Mouse (Mus musculus): ENCODE results near the gene Srd5a3. TPM values are rescaled to one million over a fixed set of nuclear protein-coding genes. Genes with fewer than 3 reads are reported as not detected.
A peak's percentile ranks its signal among the peaks of the same experiment; 100 is the strongest.

Gene Srd5a3
- polyA plus RNA-seq, 1 experiment, result 17.7 TPM

GRCm38 (mm10) chr5:76164827-76165226 is 24.8 kb downstream of the Srd5a3 start:
- Histone ChIP-seq H3K4me3 (ENCODE audit: low read depth, low read length) (no peak overlapping the region), H3K27ac (ENCODE audit: insufficient read depth, low read length) (no peak overlapping the region), H3K9me3 (replicated peaks; ENCODE audit: control insufficient read depth, insufficient read depth, low read length, poor library complexity, severe bottlenecking) (no peaks in the 10 kb centered on the region), H3K27me3 (ENCODE audit: control insufficient read depth, insufficient read depth, low read length, poor library complexity, severe bottlenecking) (no peaks in the 10 kb centered on the region), H3K4me1 (ENCODE audit: control insufficient read depth, insufficient read depth, low read length) (no peaks in the 10 kb centered on the region), H3K9ac (ENCODE audit: low read depth, poor library complexity, severe bottlenecking) (no peak overlapping the region), H3K36me3 (ENCODE audit: control insufficient read depth, insufficient read depth, low read length, poor library complexity, severe bottlenecking) (no peaks in the 10 kb centered on the region)
- TF ChIP-seq POLR2A (IDR thresholded peaks at IDR 0.05; ENCODE audit: insufficient read depth, low read length), result no peak
- TF ChIP-seq CTCF (IDR thresholded peaks at IDR 0.05; ENCODE audit: low read depth, low read length), result no peak
- no peak for TF ChIP-seq EP300 (IDR thresholded peaks at IDR 0.05; ENCODE audit: insufficient read depth, low read depth, low read length)

- Histone ChIP-seq H3K36me3 (ENCODE audit: control insufficient read depth, insufficient read depth, low read length, poor library complexity, severe bottlenecking) (no peaks in the 10 kb centered on the region), H3K27ac (ENCODE audit: insufficient read depth, low read length) (no peak overlapping the region), H3K4me1 (ENCODE audit: control insufficient read depth, insufficient read depth, low read length) (no peaks in the 10 kb centered on the region), H3K9ac (ENCODE audit: low read depth, poor library complexity, severe bottlenecking) (no peak overlapping the region), H3K9me3 (replicated peaks; ENCODE audit: control insufficient read depth, insufficient read depth, low read length, poor library complexity, severe bottlenecking) (no peaks in the 10 kb centered on the region), H3K27me3 (ENCODE audit: control insufficient read depth, insufficient read depth, low read length, poor library complexity, severe bottlenecking) (no peaks in the 10 kb centered on the region), H3K4me3 (ENCODE audit: low read depth, low read length) (no peak overlapping the region)
- TF ChIP-seq POLR2A (IDR thresholded peaks at IDR 0.05; ENCODE audit: insufficient read depth, low read length), result no peak
- TF ChIP-seq CTCF (IDR thresholded peaks at IDR 0.05; ENCODE audit: low read depth, low read length), result peak; percentile 23
- TF ChIP-seq EP300 (IDR thresholded peaks at IDR 0.05; ENCODE audit: insufficient read depth, low read depth, low read length), result no peak
Measured at GRCm38 (mm10) chr5:76170522-76170921, 30.5 kb downstream of the Srd5a3 start.

GRCm38 (mm10) chr5:76171039-76171438 is 31.0 kb downstream of the Srd5a3 start:
- H3K36me3 ChIP-seq (ENCODE audit: control insufficient read depth, insufficient read depth, low read length, poor library complexity, severe bottlenecking), result no peaks in the 10 kb centered on the region
- no peaks in the 10 kb centered on the region for H3K4me1 ChIP-seq (ENCODE audit: control insufficient read depth, insufficient read depth, low read length)
- no peak overlapping the region for H3K4me3 ChIP-seq (ENCODE audit: low read depth, low read length)
- TF ChIP-seq CTCF (IDR thresholded peaks at IDR 0.05; ENCODE audit: low read depth, low read length), result no peak
- no peaks in the 10 kb centered on the region for H3K27me3 ChIP-seq (ENCODE audit: control insufficient read depth, insufficient read depth, low read length, poor library complexity, severe bottlenecking)
- no peak overlapping the region for H3K27ac ChIP-seq (ENCODE audit: insufficient read depth, low read length)
- no peaks in the 10 kb centered on the region for H3K9me3 ChIP-seq (replicated peaks; ENCODE audit: control insufficient read depth, insufficient read depth, low read length, poor library complexity, severe bottlenecking)
- no peak overlapping the region for H3K9ac ChIP-seq (ENCODE audit: low read depth, poor library complexity, severe bottlenecking)

- Histone ChIP-seq H3K4me1 (ENCODE audit: control insufficient read depth, insufficient read depth, low read length) (peaks cover 4% of the 10 kb centered on the region), H3K9ac (ENCODE audit: low read depth, poor library complexity, severe bottlenecking) (no peak overlapping the region), H3K27me3 (ENCODE audit: control insufficient read depth, insufficient read depth, low read length, poor library complexity, severe bottlenecking) (no peaks in the 10 kb centered on the region; the same call in 1 of the 2 replicates), H3K36me3 (ENCODE audit: control insufficient read depth, insufficient read depth, low read length, poor library complexity, severe bottlenecking) (no peaks in the 10 kb centered on the region), H3K4me3 (ENCODE audit: low read depth, low read length) (no peak overlapping the region), H3K9me3 (replicated peaks; ENCODE audit: control insufficient read depth, insufficient read depth, low read length, poor library complexity, severe bottlenecking) (no peaks in the 10 kb centered on the region), H3K27ac (ENCODE audit: insufficient read depth, low read length) (no peak overlapping the region)
- TF ChIP-seq POLR2A (IDR thresholded peaks at IDR 0.05; ENCODE audit: insufficient read depth, low read length) (no peak), CTCF (IDR thresholded peaks at IDR 0.05; ENCODE audit: low read depth, low read length) (no peak)
Measured at GRCm38 (mm10) chr5:76175051-76175450, 35.0 kb downstream of the Srd5a3 start.

GRCm38 (mm10) chr5:76176411-76176810 is 36.3 kb downstream of the Srd5a3 start:
- no peak for TF ChIP-seq POLR2A (IDR thresholded peaks at IDR 0.05; ENCODE audit: insufficient read depth, low read length)
- no peak for TF ChIP-seq CTCF (IDR thresholded peaks at IDR 0.05; ENCODE audit: low read depth, low read length)
- no peak for TF ChIP-seq EP300 (IDR thresholded peaks at IDR 0.05; ENCODE audit: insufficient read depth, low read depth, low read length)
- Histone ChIP-seq H3K4me1 (ENCODE audit: control insufficient read depth, insufficient read depth, low read length) (peaks cover 4% of the 10 kb centered on the region), H3K4me3 (ENCODE audit: low read depth, low read length) (no peak overlapping the region), H3K27me3 (ENCODE audit: control insufficient read depth, insufficient read depth, low read length, poor library complexity, severe bottlenecking) (no peaks in the 10 kb centered on the region; the same call in 1 of the 2 replicates), H3K36me3 (ENCODE audit: control insufficient read depth, insufficient read depth, low read length, poor library complexity, severe bottlenecking) (no peaks in the 10 kb centered on the region), H3K9me3 (replicated peaks; ENCODE audit: control insufficient read depth, insufficient read depth, low read length, poor library complexity, severe bottlenecking) (no peaks in the 10 kb centered on the region), H3K9ac (ENCODE audit: low read depth, poor library complexity, severe bottlenecking) (no peak overlapping the region), H3K27ac (ENCODE audit: insufficient read depth, low read length) (no peak overlapping the region)

- Histone ChIP-seq H3K9ac (ENCODE audit: low read depth, poor library complexity, severe bottlenecking) (no peak overlapping the region), H3K27me3 (ENCODE audit: control insufficient read depth, insufficient read depth, low read length, poor library complexity, severe bottlenecking) (no peaks in the 10 kb centered on the region; the same call in 1 of the 2 replicates), H3K36me3 (ENCODE audit: control insufficient read depth, insufficient read depth, low read length, poor library complexity, severe bottlenecking) (no peaks in the 10 kb centered on the region), H3K4me1 (ENCODE audit: control insufficient read depth, insufficient read depth, low read length) (peaks cover 4% of the 10 kb centered on the region), H3K27ac (ENCODE audit: insufficient read depth, low read length) (no peak overlapping the region), H3K4me3 (ENCODE audit: low read depth, low read length) (no peak overlapping the region), H3K9me3 (replicated peaks; ENCODE audit: control insufficient read depth, insufficient read depth, low read length, poor library complexity, severe bottlenecking) (no peaks in the 10 kb centered on the region)
- TF ChIP-seq CTCF (IDR thresholded peaks at IDR 0.05; ENCODE audit: low read depth, low read length) (no peak), POLR2A (IDR thresholded peaks at IDR 0.05; ENCODE audit: insufficient read depth, low read length) (no peak), EP300 (IDR thresholded peaks at IDR 0.05; ENCODE audit: insufficient read depth, low read depth, low read length) (no peak)
Measured at GRCm38 (mm10) chr5:76176841-76177240, 36.8 kb downstream of the Srd5a3 start.
